Mouse (Mus musculus) CH12.LX (cell line): Measurements from ENCODE around the gene Tgfb1. TPM values are rescaled to one million over a fixed set of nuclear protein-coding genes. Genes with fewer than 3 reads are reported as not detected.

Source experiments
- DNase-seq: peaks from one replicate; pipeline ENCODE4 v3.0.0-alpha.2; 2013; ENCODE audit errors: extremely low read depth
- H3K27ac ChIP-seq: 2 replicates; pipeline ENCODE4 v1.5.1; 2012; ENCODE audit warnings: low read depth, mild to moderate bottlenecking, control low read depth, moderate library complexity; ENCODE audit not compliant: insufficient read depth
- H3K27me3 ChIP-seq: replicated peaks from 2 replicates; pipeline ENCODE3; 2012; ENCODE audit warnings: inconsistent platforms
- H3K36me3 ChIP-seq, 2 experiments: replicated peaks in 1 of 2; 2 replicates each; pipeline versions ENCODE3 to v1.6.1; 2012; ENCODE audit warnings: inconsistent platforms in 1 of 2, low read length in 1 of 2, mild to moderate bottlenecking in 1 of 2, mixed read lengths in 1 of 2, moderate library complexity in 1 of 2; ENCODE audit not compliant: control insufficient read depth in 1 of 2, insufficient read depth in 1 of 2
- H3K4me1 ChIP-seq, 2 experiments: 2 replicates each; pipeline ENCODE4 v1.6.1; 2012; ENCODE audit warnings: inconsistent platforms in 1 of 2, moderate library complexity in 1 of 2; ENCODE audit not compliant: insufficient read depth in 2 of 2, control insufficient read depth in 1 of 2
- H3K4me2 ChIP-seq: 2 replicates; pipeline ENCODE4 v1.6.1; 2012; ENCODE audit warnings: low read depth, mild to moderate bottlenecking, control low read depth; ENCODE audit not compliant: poor library complexity, insufficient read depth, severe bottlenecking
- H3K4me3 ChIP-seq, 3 experiments: fragments of 150-350 bp in 1 of 3; sonication (generic) in 1 of 3; replicated peaks in 1 of 3; 2 replicates each; pipeline versions ENCODE3 to v1.5.1; 2011 to 2012; ENCODE audit warnings: low read depth in 2 of 3, low read length in 2 of 3, mild to moderate bottlenecking in 2 of 3, moderate library complexity in 2 of 3, control low read depth in 1 of 3, improper control_type of control experiment in 1 of 3, inconsistent platforms in 1 of 3, mixed read lengths in 1 of 3; ENCODE audit not compliant: poor library complexity in 1 of 3
- H3K79me2 ChIP-seq: replicated peaks from 2 replicates; pipeline ENCODE4 v1.6.1; 2012; ENCODE audit warnings: mild to moderate bottlenecking, moderate library complexity; ENCODE audit not compliant: control insufficient read depth, poor library complexity, insufficient read depth, severe bottlenecking; ENCODE audit errors: extremely low read depth
- H3K9ac ChIP-seq: 2 replicates; pipeline ENCODE4 v1.6.1; 2012; ENCODE audit warnings: low read depth, mild to moderate bottlenecking, control low read depth, moderate library complexity; ENCODE audit not compliant: insufficient read depth
- H3K9me3 ChIP-seq: replicated peaks from 2 replicates; pipeline ENCODE3; 2012; ENCODE audit warnings: low read length, inconsistent platforms, mixed read lengths
- CHD1 ChIP-seq: IDR thresholded peaks from 2 replicates; pipeline ENCODE4 v1.6.1; 2012; ENCODE audit warnings: low read depth, low read length, improper control_type of control experiment, inconsistent platforms
- CHD2 ChIP-seq: IDR thresholded peaks from 2 replicates; pipeline ENCODE4 v1.6.1; 2011; ENCODE audit warnings: low read length, improper control_type of control experiment
- E2F4 ChIP-seq: IDR thresholded peaks from 2 replicates; pipeline ENCODE4 v1.6.1; 2011; ENCODE audit warnings: low read depth, low read length, improper control_type of control experiment; ENCODE audit not compliant: insufficient replicate concordance
- EP300 ChIP-seq: IDR thresholded peaks from 2 replicates; pipeline ENCODE4 v1.6.1; 2011; ENCODE audit warnings: low read length, improper control_type of control experiment
- GABPA ChIP-seq: IDR thresholded peaks from 2 replicates; pipeline ENCODE4 v1.6.1; 2012; ENCODE audit warnings: low read depth, low read length, improper control_type of control experiment, inconsistent platforms; ENCODE audit not compliant: insufficient replicate concordance
- HCFC1 ChIP-seq: IDR thresholded peaks from 2 replicates; pipeline ENCODE4 v1.6.1; 2012; ENCODE audit warnings: low read depth, mild to moderate bottlenecking, inconsistent platforms, low read length, improper control_type of control experiment
- IRF4 ChIP-seq: IDR thresholded peaks from 2 replicates; pipeline ENCODE4 v1.6.1; 2014; ENCODE audit warnings: low read depth, mild to moderate bottlenecking, inconsistent platforms, low read length, improper control_type of control experiment
- KAT2A ChIP-seq: IDR thresholded peaks from 2 replicates; pipeline ENCODE4 v1.6.1; 2012; ENCODE audit warnings: low read length, improper control_type of control experiment, inconsistent platforms; ENCODE audit not compliant: insufficient replicate concordance
- MAFK ChIP-seq: IDR thresholded peaks from 2 replicates; pipeline ENCODE4 v1.6.1; 2011; ENCODE audit warnings: low read length, improper control_type of control experiment; ENCODE audit not compliant: insufficient replicate concordance
- MXI1 ChIP-seq: IDR thresholded peaks from 2 replicates; pipeline ENCODE4 v1.6.1; 2011; ENCODE audit warnings: mild to moderate bottlenecking, low read depth, low read length, improper control_type of control experiment
- MYC ChIP-seq: IDR thresholded peaks from 2 replicates; pipeline ENCODE4 v1.6.1; 2011; ENCODE audit warnings: low read depth, mild to moderate bottlenecking, improper control_type of control experiment, low read length
- NRF1 ChIP-seq: IDR thresholded peaks from 2 replicates; pipeline ENCODE4 v1.6.1; 2014; ENCODE audit warnings: low read depth, mild to moderate bottlenecking, inconsistent platforms, low read length, improper control_type of control experiment, moderate library complexity
- POLR2AphosphoS2 ChIP-seq: IDR thresholded peaks from 2 replicates; pipeline ENCODE4 v1.6.1; 2011; ENCODE audit warnings: low read depth, low read length, improper control_type of control experiment
- RAD21 ChIP-seq: IDR thresholded peaks from 2 replicates; pipeline ENCODE4 v1.6.1; 2011; ENCODE audit warnings: low read depth, mild to moderate bottlenecking, low read length, improper control_type of control experiment, moderate library complexity
- RCOR1 ChIP-seq: conservative IDR thresholded peaks from 2 replicates; pipeline ENCODE4 v1.6.1; 2012; ENCODE audit warnings: low read depth, mild to moderate bottlenecking, inconsistent platforms, low read length, improper control_type of control experiment
- SIN3A ChIP-seq: IDR thresholded peaks from 2 replicates; pipeline ENCODE4 v1.6.1; 2012; ENCODE audit warnings: low read length, improper control_type of control experiment, inconsistent platforms
- SMC3 ChIP-seq: IDR thresholded peaks from 2 replicates; pipeline ENCODE4 v1.6.1; 2011; ENCODE audit warnings: low read depth, low read length, improper control_type of control experiment
- TBP ChIP-seq: conservative IDR thresholded peaks from 2 replicates; pipeline ENCODE4 v1.6.1; 2011; ENCODE audit warnings: low read depth, low read length, improper control_type of control experiment
- USF2 ChIP-seq: conservative IDR thresholded peaks from 2 replicates; pipeline ENCODE4 v1.6.1; 2011; ENCODE audit warnings: low read depth, low read length, improper control_type of control experiment
- ZC3H11A ChIP-seq: IDR thresholded peaks from 2 replicates; pipeline ENCODE4 v1.6.1; 2012; ENCODE audit warnings: low read depth, mild to moderate bottlenecking, inconsistent platforms, low read length, improper control_type of control experiment
- ZNF384 ChIP-seq: IDR thresholded peaks from 2 replicates; pipeline ENCODE4 v1.6.1; 2012; ENCODE audit warnings: low read depth, low read length, improper control_type of control experiment, inconsistent platforms
- dilution Hi-C: fragments of 300-500 bp; cut with MboI; formaldehyde crosslinking; loops from 2 replicates; pipeline ENCODE4 v1.14.3; 2020; ENCODE audit warnings: low sequenced_read_pairs; ENCODE audit not compliant: extremely low pct_unique_long_range_greater_than_20kb, extremely low pct_ligation_motif_present
- in situ Hi-C: fragments of 300-500 bp; cut with MboI; formaldehyde crosslinking; loops from 3 replicates; pipeline ENCODE4 v1.14.3; 2019; ENCODE audit warnings: low sequenced_read_pairs, low pct_ligation_motif_present, low pct_unique_long_range_greater_than_20kb, mixed read lengths
- polyA plus RNA-seq: library from polyadenylated mRNA; unstranded; fragments of >175 nt; gene quantifications from 2 replicates; pipeline ENCODE4 v1.2.1, GENCODE M21; 2012; ENCODE audit warnings: low read depth; ENCODE audit not compliant: insufficient read length
- total RNA-seq, 2 experiments: library from RNA; depleted of rRNA; stranded (reverse); fragments of 300-350 nt in 1 of 2; fragments of >200 nt in 1 of 2; gene quantifications; 2 replicates each; pipeline ENCODE4 v1.2.3; 2012 to 2014

Gene Tgfb1
- total and polyA plus RNA-seq, 3 experiments = 9.2 to 109 (median 25.9) TPM

GRCm38 (mm10) chr7:25704716-25705364 lies 18.0 kb downstream of the Tgfb1 start:
- no peak overlapping the region for H3K9ac ChIP-seq
- H3K27ac ChIP-seq = no peak overlapping the region
- no peaks in the 10 kb centered on the region for H3K27me3 ChIP-seq
- TF ChIP-seq CHD2 (no peak), GABPA (no peak), ZC3H11A (no peak), MYC (no peak)
- H3K79me2 ChIP-seq = no peaks in the 10 kb centered on the region
- in situ Hi-C loops = no loop called here
- peaks cover 47 to 84% of the 10 kb centered on the region in 2 experiments for H3K36me3 ChIP-seq
- dilution Hi-C loops = no loop called here
- no peak for DNase-seq
- H3K4me1 ChIP-seq = peaks cover 19 to 49% of the 10 kb centered on the region in 2 experiments
- H3K4me2 ChIP-seq = no peak overlapping the region
- no peak overlapping the region for H3K4me3 ChIP-seq
- peaks cover 22% of the 10 kb centered on the region for H3K9me3 ChIP-seq

DNA sequence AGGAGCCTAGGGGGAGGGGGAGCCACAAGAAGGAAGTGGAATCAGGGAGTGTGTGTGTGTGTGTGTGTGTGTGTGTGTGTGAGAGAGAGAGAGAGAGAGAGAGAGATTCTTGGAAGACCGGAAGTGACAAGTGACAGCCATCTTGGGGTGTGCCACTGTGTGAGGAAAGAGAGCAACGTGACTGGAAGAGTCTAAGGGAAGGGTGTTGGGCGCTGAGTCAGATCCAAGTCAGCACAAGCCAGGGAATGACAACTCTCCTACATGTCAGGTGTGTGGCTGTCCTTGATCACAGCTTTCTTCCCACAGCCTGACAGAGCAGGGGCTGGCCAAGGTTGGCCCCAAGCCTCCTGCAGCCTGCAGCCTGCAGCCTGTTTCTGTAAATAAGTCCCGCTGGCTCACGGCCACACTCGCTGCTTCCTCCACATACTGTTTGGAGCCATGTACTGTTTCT lies 19.0 kb downstream of the Tgfb1 start:
- peak overlapping the region; percentile 11; the same call in 1 of the 2 replicates for H3K27ac ChIP-seq
- H3K9me3 ChIP-seq = peaks cover 16% of the 10 kb centered on the region
- no peak overlapping the region for H3K4me2 ChIP-seq
- peaks cover 25 to 58% of the 10 kb centered on the region in 2 experiments for H3K4me1 ChIP-seq
- no peaks in the 10 kb centered on the region for H3K79me2 ChIP-seq
- H3K27me3 ChIP-seq = no peaks in the 10 kb centered on the region
- no peak for DNase-seq
- dilution Hi-C loops = no loop called here
- H3K36me3 ChIP-seq = peaks cover 46 to 83% of the 10 kb centered on the region in 2 experiments
- in situ Hi-C loops = no loop called here
- no peak for TF ChIP-seq POLR2AphosphoS2
- no peak for TF ChIP-seq MYC
- TF ChIP-seq RAD21 = no peak
- no peak for TF ChIP-seq GABPA
- TF ChIP-seq SMC3 = no peak
- no peak for TF ChIP-seq CHD1
- no peak for TF ChIP-seq SIN3A
- TF ChIP-seq USF2 = no peak
- TF ChIP-seq RCOR1 = no peak
- TF ChIP-seq EP300 = no peak
- no peak for TF ChIP-seq TBP
- TF ChIP-seq NRF1 = no peak
- TF ChIP-seq E2F4 = no peak
- TF ChIP-seq MAFK = no peak
- TF ChIP-seq ZNF384 = no peak
- TF ChIP-seq HCFC1 = no peak
- TF ChIP-seq MXI1 = no peak
- no peak for TF ChIP-seq KAT2A
- TF ChIP-seq IRF4 = no peak
- no peak for TF ChIP-seq ZC3H11A
- no peak overlapping the region for H3K4me3 ChIP-seq
- no peak overlapping the region for H3K9ac ChIP-seq
